Mouse (Mus musculus): Measurements from ENCODE around the gene Gpkow. TPM values are rescaled to one million over a fixed set of nuclear protein-coding genes. Genes with fewer than 3 reads are reported as not detected.

Gene Gpkow
- 19.2 and 20.6 TPM in 2 replicates for polyA plus RNA-seq (2015; fragmentation: Nextera tagmentation; extraction: Ambion mirVana)

GRCm38 (mm10) chrX:7696954-7697381 lies at the start of gene Gpkow:
Gpkow (plus strand) TSS chrX:7697131.

GRCm38 (mm10) chrX:7657221-7657639 lies 39.7 kb upstream of the Gpkow start, which contains the start of gene Prickle3:
Prickle3 (plus strand) TSS chrX:7657260.

GRCm38 (mm10) chrX:7670921-7671623 lies 25.9 kb upstream of the Gpkow start, which contains the start of gene Plp2:
Plp2 (minus strand) TSS chrX:7671390.

GRCm38 (mm10) chrX:7680864-7681263 lies 16.1 kb upstream of the Gpkow start, which contains the start of gene Magix:
Magix (minus strand) TSS chrX:7681251.

GRCm38 (mm10) chrX:7714135-7714899 lies 17.4 kb downstream of the Gpkow start, which contains the start of gene Wdr45:
Wdr45 (plus strand) TSS chrX:7714333.

GRCm38 (mm10) chrX:7721514-7722281 lies 24.8 kb downstream of the Gpkow start, which contains the start of gene Gm45208:
Gm45208 (plus strand) TSS chrX:7722245.

GRCm38 (mm10) chrX:7728215-7728921 lies 31.4 kb downstream of the Gpkow start, which contains the start of gene Praf2:
Praf2 (plus strand) TSS chrX:7728439.

GRCm38 (mm10) chrX:7750432-7751116 lies 53.6 kb downstream of the Gpkow start, which contains the start of gene Ccdc120:
Ccdc120 (minus strand) TSS chrX:7750905.

Other genes starting within 250 kb of the Gpkow start
- not detected in 2 replicates for gene Foxp3, start 123.5 kb upstream of the Gpkow start, polyA plus RNA-seq (2015; fragmentation: Nextera tagmentation; extraction: Ambion mirVana)
- 0.86 and 1.1 TPM in 2 replicates for gene Ppp1r3f, start 122.8 kb upstream of the Gpkow start, polyA plus RNA-seq (2015; fragmentation: Nextera tagmentation; extraction: Ambion mirVana)
- 13.6 and 15.5 TPM in 2 replicates for gene Ccdc22, start 91.6 kb upstream of the Gpkow start, polyA plus RNA-seq (2015; fragmentation: Nextera tagmentation; extraction: Ambion mirVana)
- 0.04 TPM in 1 of 2 replicates, not detected in the other for gene Cacna1f, start 90.0 kb upstream of the Gpkow start, polyA plus RNA-seq (2015; fragmentation: Nextera tagmentation; extraction: Ambion mirVana)
- 0.69 and 0.79 TPM in 2 replicates for gene Syp, start 58.7 kb upstream of the Gpkow start, polyA plus RNA-seq (2015; fragmentation: Nextera tagmentation; extraction: Ambion mirVana)
- 6.8 and 7.8 TPM in 2 replicates for gene Prickle3, start 39.9 kb upstream of the Gpkow start, polyA plus RNA-seq (2015; fragmentation: Nextera tagmentation; extraction: Ambion mirVana)
- gene Plp2, start 25.7 kb upstream of the Gpkow start, polyA plus RNA-seq (2015; fragmentation: Nextera tagmentation; extraction: Ambion mirVana) = 303 and 319 TPM in 2 replicates
- 0.47 and 0.53 TPM in 2 replicates for gene Magix, start 15.9 kb upstream of the Gpkow start, polyA plus RNA-seq (2015; fragmentation: Nextera tagmentation; extraction: Ambion mirVana)
- 23.7 and 30.3 TPM in 2 replicates for gene Wdr45, start 17.2 kb downstream of the Gpkow start, polyA plus RNA-seq (2015; fragmentation: Nextera tagmentation; extraction: Ambion mirVana)
- 0.61 TPM in 1 of 2 replicates, not detected in the other for gene Gm45208, start 25.1 kb downstream of the Gpkow start, polyA plus RNA-seq (2015; fragmentation: Nextera tagmentation; extraction: Ambion mirVana)
- 38.2 and 41.3 TPM in 2 replicates for gene Praf2, start 31.3 kb downstream of the Gpkow start, polyA plus RNA-seq (2015; fragmentation: Nextera tagmentation; extraction: Ambion mirVana)
- 9.0 and 10.0 TPM in 2 replicates for gene Ccdc120, start 53.8 kb downstream of the Gpkow start, polyA plus RNA-seq (2015; fragmentation: Nextera tagmentation; extraction: Ambion mirVana)
- gene Tfe3, start 65.4 kb downstream of the Gpkow start, polyA plus RNA-seq (2015; fragmentation: Nextera tagmentation; extraction: Ambion mirVana) = 21.3 and 23.4 TPM in 2 replicates
- gene Gripap1, start 92.6 kb downstream of the Gpkow start, polyA plus RNA-seq (2015; fragmentation: Nextera tagmentation; extraction: Ambion mirVana) = 19.2 and 23.6 TPM in 2 replicates
- 0.98 and 1.4 TPM in 2 replicates for gene Kcnd1, start 125.2 kb downstream of the Gpkow start, polyA plus RNA-seq (2015; fragmentation: Nextera tagmentation; extraction: Ambion mirVana)
- 23.4 and 24.7 TPM in 2 replicates for gene Otud5, start 144.2 kb downstream of the Gpkow start, polyA plus RNA-seq (2015; fragmentation: Nextera tagmentation; extraction: Ambion mirVana)
- 4.7 and 5.1 TPM in 2 replicates for gene Pim2, start 181.1 kb downstream of the Gpkow start, polyA plus RNA-seq (2015; fragmentation: Nextera tagmentation; extraction: Ambion mirVana)
- 33.6 and 37.9 TPM in 2 replicates for gene Slc35a2, start 186.9 kb downstream of the Gpkow start, polyA plus RNA-seq (2015; fragmentation: Nextera tagmentation; extraction: Ambion mirVana)
- 64.1 and 69.9 TPM in 2 replicates for gene Pqbp1, start 202.1 kb downstream of the Gpkow start, polyA plus RNA-seq (2015; fragmentation: Nextera tagmentation; extraction: Ambion mirVana)
- 98.1 and 101 TPM in 2 replicates for gene Timm17b, start 202.2 kb downstream of the Gpkow start, polyA plus RNA-seq (2015; fragmentation: Nextera tagmentation; extraction: Ambion mirVana)
- gene Gm10491, start 210.7 kb downstream of the Gpkow start, polyA plus RNA-seq (2015; fragmentation: Nextera tagmentation; extraction: Ambion mirVana) = not detected in 2 replicates
- gene Gm10490, start 212.4 kb downstream of the Gpkow start, polyA plus RNA-seq (2015; fragmentation: Nextera tagmentation; extraction: Ambion mirVana) = not detected in 2 replicates
- gene Pcsk1n, start 222.7 kb downstream of the Gpkow start, polyA plus RNA-seq (2015; fragmentation: Nextera tagmentation; extraction: Ambion mirVana) = 0.71 and 0.74 TPM in 2 replicates
- not detected in 2 replicates for gene Eras, start 231.5 kb downstream of the Gpkow start, polyA plus RNA-seq (2015; fragmentation: Nextera tagmentation; extraction: Ambion mirVana)